Mouse (Mus musculus) bone marrow macrophage, adult 2 months (primary cell): ENCODE data around the gene 4931406P16Rik. TPM values are rescaled to one million over a fixed set of nuclear protein-coding genes. Genes with fewer than 3 reads are reported as not detected.
A peak's percentile ranks its signal among the peaks of the same experiment; 100 is the strongest.

Source experiments
- H3K27ac ChIP-seq: 2 replicates; pipeline ENCODE4 v1.5.1; 2012; ENCODE audit warnings: low read depth, low read length; ENCODE audit not compliant: insufficient read depth
- H3K4me1 ChIP-seq: 2 replicates; pipeline ENCODE4 v1.6.1; 2012; ENCODE audit warnings: low read length; ENCODE audit not compliant: control insufficient read depth, insufficient read depth
- H3K4me3 ChIP-seq: 2 replicates; pipeline ENCODE4 v1.5.1; 2012; ENCODE audit warnings: mild to moderate bottlenecking, low read length, moderate library complexity; ENCODE audit not compliant: insufficient read depth
- CTCF ChIP-seq: IDR thresholded peaks from 2 replicates; pipeline ENCODE4 v1.5.1; 2012; ENCODE audit warnings: low read depth, mild to moderate bottlenecking, low read length, moderate library complexity
- POLR2A ChIP-seq: IDR thresholded peaks from 2 replicates; pipeline ENCODE4 v1.6.1; 2012; ENCODE audit warnings: mild to moderate bottlenecking, low read depth, low read length, borderline replicate concordance
- polyA plus RNA-seq: library from polyadenylated mRNA; stranded (reverse); fragments of >200 nt; gene quantifications from 2 replicates; pipeline ENCODE4 v1.2.4, GENCODE M21; 2012; ENCODE audit not compliant: missing spikeins, insufficient read depth, insufficient read length

Gene 4931406P16Rik
- polyA plus RNA-seq, 1 experiment: 18.4 TPM

- TF ChIP-seq POLR2A (no peak), CTCF (no peak)
- no peak overlapping the region for H3K27ac ChIP-seq
- peaks cover 3% of the 10 kb centered on the region; the same call in 1 of the 2 replicates for H3K4me1 ChIP-seq
- H3K4me3 ChIP-seq: no peak overlapping the region
These were observed 112.5 kb downstream of the 4931406P16Rik start for GRCm38 (mm10) chr7:34200829-34201228.

- TF ChIP-seq CTCF (no peak), POLR2A (no peak)
- H3K4me1 ChIP-seq: peaks cover 12% of the 10 kb centered on the region
- no peak overlapping the region for H3K4me3 ChIP-seq
- no peak overlapping the region for H3K27ac ChIP-seq
These were observed 115.0 kb downstream of the 4931406P16Rik start for GRCm38 (mm10) chr7:34198346-34198745.

GRCm38 (mm10) chr7:34196132-34197128 is 116.9 kb downstream of the 4931406P16Rik start, which contains the start of gene Pdcd2l:
TSS of gene Pdcd2l (minus strand) at chr7:34196661.
- no peak for TF ChIP-seq CTCF
- 0 out of 2 replicates have a peak, but pooled peaks have one; percentile 46 for TF ChIP-seq POLR2A

GRCm38 (mm10) chr7:34195632-34196031 is 117.7 kb downstream of the 4931406P16Rik start:
- H3K4me1 ChIP-seq: peaks cover 23% of the 10 kb centered on the region
- peak overlapping the region; percentile 91 for H3K4me3 ChIP-seq
- no peak for TF ChIP-seq CTCF
- TF ChIP-seq POLR2A: no peak
- no peak overlapping the region for H3K27ac ChIP-seq

More at GRCm38 (mm10) chr7:34196132-34197128, 116.9 kb downstream of the 4931406P16Rik start, which contains the start of gene Pdcd2l:
- Histone ChIP-seq H3K4me3 (peak within 1 kb of the TSS; percentile 91), H3K4me1 (peaks cover 23% of the 10 kb centered on the region), H3K27ac (peak within 1 kb of the TSS; percentile 29)

- TF ChIP-seq CTCF (no peak), POLR2A (no peak)
- H3K4me3 ChIP-seq: no peak overlapping the region
- peaks cover 35% of the 10 kb centered on the region for H3K4me1 ChIP-seq
- H3K27ac ChIP-seq: peak overlapping the region; percentile 54
These were observed 120.5 kb downstream of the 4931406P16Rik start for GRCm38 (mm10) chr7:34192825-34193224.

- Histone ChIP-seq H3K27ac (peak overlapping the region; percentile 59), H3K4me3 (no peak overlapping the region), H3K4me1 (peaks cover 27% of the 10 kb centered on the region)
- TF ChIP-seq POLR2A (no peak), CTCF (no peak)
These were observed 123.9 kb downstream of the 4931406P16Rik start for GRCm38 (mm10) chr7:34189376-34189989.

Other genes starting within 250 kb of the 4931406P16Rik start
- gene Scgb1b30, start 218.1 kb downstream of the 4931406P16Rik start, polyA plus RNA-seq: not detected in 2 replicates
- 3.6 and 4.4 TPM in 2 replicates for gene Wtip, start 180.3 kb downstream of the 4931406P16Rik start, polyA plus RNA-seq
- 63.1 and 63.8 TPM in 2 replicates for gene Uba2, start 144.0 kb downstream of the 4931406P16Rik start, polyA plus RNA-seq
- gene Pdcd2l, start 116.9 kb downstream of the 4931406P16Rik start, polyA plus RNA-seq: 24.5 and 29.4 TPM in 2 replicates
- gene Gpi1, start 83.2 kb downstream of the 4931406P16Rik start, polyA plus RNA-seq: 630 and 641 TPM in 2 replicates
- gene Gm6096, start 62.5 kb downstream of the 4931406P16Rik start, polyA plus RNA-seq: not detected in 2 replicates
- 78.6 and 108 TPM in 2 replicates for gene Lsm14a, start 79.8 kb upstream of the 4931406P16Rik start, polyA plus RNA-seq